Mouse (Mus musculus) layer of hippocampus, postnatal 36 days (tissue): ENCODE results near the gene Aym1. TPM values are rescaled to one million over a fixed set of nuclear protein-coding genes. Genes with fewer than 3 reads are reported as not detected.
A peak's percentile ranks its signal among the peaks of the same experiment; 100 is the strongest.
"Not testable (repeated sequence)": the region's sequence is repeated elsewhere in the genome, so short reads cannot be mapped to it uniquely, and the experiment has no call there.

Experiments used
- DNase-seq, 2 experiments: peaks; one replicate each; pipeline ENCODE4 v3.0.0; 2022
- total RNA-seq, 2 experiments: library from RNA; stranded (reverse); gene quantifications; 2 replicates each; pipeline ENCODE4 v1.2.3; 2021

Aym1 gene
- total RNA-seq: not detected

GRCm38 (mm10) chr5:113357186-113357585, at the start of gene Aym1:
TSS of gene Aym1 (plus strand) at chr5:113357294.
- DNase-seq: no peak

GRCm38 (mm10) chr5:113309491-113310376, 47.4 kb upstream of the Aym1 start:
- DNase-seq: no peak

GRCm38 (mm10) chr5:113310377-113311003, 46.6 kb upstream of the Aym1 start, which contains the start of gene Sgsm1:
TSS of gene Sgsm1 (minus strand) at chr5:113310786.
- DNase-seq: peak; percentile 80 to 84

GRCm38 (mm10) chr5:113313998-113314397, 43.1 kb upstream of the Aym1 start:
- DNase-seq: peak; percentile 85 to 86

GRCm38 (mm10) chr5:113323784-113324638, 33.1 kb upstream of the Aym1 start:
- no peak for DNase-seq

GRCm38 (mm10) chr5:113329463-113329862, 27.6 kb upstream of the Aym1 start:
- DNase-seq: no peak

- DNase-seq: no peak
These were observed 26.9 kb upstream of the Aym1 start for GRCm38 (mm10) chr5:113330202-113330601.

GRCm38 (mm10) chr5:113332239-113332638, 24.9 kb upstream of the Aym1 start:
- no peak for DNase-seq

GRCm38 (mm10) chr5:113332899-113333298, 24.2 kb upstream of the Aym1 start:
- DNase-seq: no peak

- DNase-seq: no peak
These were observed 22.2 kb upstream of the Aym1 start for GRCm38 (mm10) chr5:113334621-113335530.

GRCm38 (mm10) chr5:113335732-113336131, 21.4 kb upstream of the Aym1 start:
- DNase-seq: no peak

- DNase-seq: no peak
These were observed 20.8 kb upstream of the Aym1 start for GRCm38 (mm10) chr5:113336281-113336680.

- no peak for DNase-seq
These were observed 12.3 kb upstream of the Aym1 start for GRCm38 (mm10) chr5:113344635-113345386.

- no peak for DNase-seq
These were observed 11.3 kb upstream of the Aym1 start for GRCm38 (mm10) chr5:113345781-113346180.

- DNase-seq: not testable (repeated sequence)
These were observed 10.4 kb upstream of the Aym1 start for GRCm38 (mm10) chr5:113346651-113347050.

- DNase-seq: no peak
These were observed 9.5 kb upstream of the Aym1 start for GRCm38 (mm10) chr5:113347593-113347992.

GRCm38 (mm10) chr5:113348597-113348996, 8.5 kb upstream of the Aym1 start:
- DNase-seq: no peak

- DNase-seq: no peak
These were observed 7.9 kb upstream of the Aym1 start for GRCm38 (mm10) chr5:113349226-113349625.

- DNase-seq: no peak
These were observed 7.3 kb upstream of the Aym1 start for GRCm38 (mm10) chr5:113349810-113350209.

- peak; percentile 31 to 33 for DNase-seq
These were observed 5.3 kb upstream of the Aym1 start for GRCm38 (mm10) chr5:113351768-113352167.

GRCm38 (mm10) chr5:113352636-113353035, 4.5 kb upstream of the Aym1 start:
- no peak for DNase-seq
